Mouse (Mus musculus) thymus, postnatal 10 days (tissue): Measurements from ENCODE around the gene Hoxd3.

Experiments
- DNase-seq, 2 experiments: peaks; one replicate each; pipeline ENCODE4 v3.0.0; 2021; ENCODE audit warnings: low spot score in 2 of 2

The Hoxd3 gene

DNA sequence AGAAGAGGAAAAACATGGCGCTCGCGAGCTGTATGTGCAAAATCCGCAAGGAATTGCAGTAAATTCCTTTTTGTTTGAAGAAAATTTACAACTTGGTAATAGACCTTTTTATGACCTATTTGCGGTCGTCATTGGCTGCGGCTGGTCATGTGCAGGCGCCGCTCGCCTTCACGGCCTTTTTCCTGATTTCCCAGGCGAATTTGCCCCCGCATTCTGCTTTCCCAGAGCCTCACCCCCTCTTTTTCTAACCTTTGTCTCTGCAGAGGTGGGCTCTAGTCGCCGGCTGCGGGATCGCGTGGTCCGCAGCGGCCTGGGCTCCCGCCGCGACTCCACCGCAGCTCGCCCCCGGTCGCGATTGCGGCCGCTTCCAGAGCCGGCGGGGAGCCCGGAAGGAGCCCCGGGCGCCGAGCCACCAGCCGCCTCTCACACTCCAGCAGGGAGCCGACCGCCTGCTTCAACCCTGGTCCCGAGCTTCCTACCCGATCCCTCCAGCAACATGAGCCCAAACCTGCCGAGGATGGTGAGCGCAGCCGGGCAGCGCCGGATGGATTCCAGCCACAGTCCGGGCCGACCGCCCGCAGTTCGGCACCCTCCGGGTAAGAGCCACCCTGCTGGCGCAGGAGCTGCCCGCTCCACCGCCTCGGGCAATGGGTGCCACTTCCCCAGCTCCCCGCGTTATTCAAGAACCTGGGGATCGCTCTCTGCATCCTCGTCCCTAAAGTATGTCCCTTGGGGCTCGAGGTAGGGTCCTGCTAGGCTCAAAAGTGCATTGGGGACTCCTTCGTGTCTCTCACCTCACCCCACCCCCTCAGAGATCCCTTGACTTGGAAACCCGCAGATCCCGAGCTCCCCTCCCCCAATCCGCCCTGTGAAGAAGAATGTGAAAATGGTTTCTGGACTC is at the start of gene Hoxd3, which contains the start of gene Hoxd4:
Gene Hoxd3, plus strand, starts transcription at position 207 of the 901 bp plus-strand sequence.
Gene Hoxd4, plus strand, starts transcription at position 209 of the 901 bp plus-strand sequence.
- no peak for DNase-seq

GRCm38 (mm10) chr2:74663291-74663925 is 48.3 kb upstream of the Hoxd3 start:
- no peak for DNase-seq

DNA sequence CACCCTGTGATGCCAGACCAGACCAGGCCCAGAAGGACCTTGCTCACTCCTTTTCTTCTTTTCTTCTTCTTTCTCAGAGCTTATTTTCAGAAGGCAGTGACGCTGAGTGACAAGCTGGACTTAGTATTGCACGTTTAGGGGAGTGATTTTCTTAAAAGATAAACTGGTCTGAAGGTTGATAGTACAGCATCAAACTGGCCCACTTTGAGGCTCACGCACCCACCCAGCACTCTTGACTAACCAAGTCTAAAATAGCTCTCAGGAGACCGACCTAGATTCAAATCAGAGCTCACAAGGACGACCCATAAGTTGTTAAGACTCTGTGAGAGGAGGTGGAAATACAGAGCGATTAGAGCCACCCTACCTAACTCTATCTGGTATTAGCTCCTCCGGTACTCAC is 45.3 kb upstream of the Hoxd3 start:
- no peak for DNase-seq

- no peak for DNase-seq
Measured at GRCm38 (mm10) chr2:74667191-74667841, 44.4 kb upstream of the Hoxd3 start.

- no peak for DNase-seq
Measured at GRCm38 (mm10) chr2:74667842-74668357, 43.8 kb upstream of the Hoxd3 start, which contains the start of gene Hoxd13. Gene Hoxd13, plus strand, starts transcription at chr2:74668310.

DNA sequence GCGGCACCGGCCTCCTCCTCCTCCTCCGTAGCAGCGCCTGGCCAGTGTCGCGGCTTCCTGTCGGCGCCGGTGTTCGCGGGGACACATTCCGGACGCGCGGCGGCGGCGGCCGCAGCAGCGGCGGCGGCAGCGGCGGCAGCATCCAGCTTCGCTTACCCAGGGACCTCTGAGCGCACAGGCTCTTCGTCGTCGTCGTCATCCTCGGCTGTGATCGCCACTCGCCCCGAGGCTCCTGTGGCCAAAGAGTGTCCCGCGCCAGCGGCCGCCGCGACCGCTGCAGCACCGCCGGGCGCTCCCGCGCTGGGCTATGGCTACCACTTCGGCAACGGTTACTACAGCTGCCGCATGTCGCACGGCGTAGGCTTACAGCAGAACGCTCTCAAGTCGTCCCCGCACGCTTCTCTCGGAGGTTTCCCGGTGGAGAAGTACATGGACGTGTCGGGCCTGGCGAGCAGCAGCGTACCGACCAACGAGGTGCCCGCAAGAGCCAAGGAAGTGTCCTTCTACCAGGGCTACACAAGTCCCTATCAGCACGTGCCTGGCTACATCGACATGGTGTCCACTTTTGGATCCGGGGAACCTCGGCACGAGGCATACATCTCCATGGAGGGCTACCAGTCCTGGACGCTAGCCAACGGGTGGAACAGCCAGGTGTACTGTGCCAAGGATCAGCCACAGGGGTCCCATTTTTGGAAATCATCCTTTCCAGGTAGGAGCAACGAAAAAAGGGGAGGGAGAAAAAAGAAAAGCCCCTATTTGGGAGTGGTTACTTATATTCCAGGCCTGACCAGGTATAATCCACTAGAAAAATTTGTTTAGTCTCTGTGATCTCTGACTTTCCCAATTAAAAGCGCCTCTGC is 43.1 kb upstream of the Hoxd3 start:
- no peak for DNase-seq

DNA sequence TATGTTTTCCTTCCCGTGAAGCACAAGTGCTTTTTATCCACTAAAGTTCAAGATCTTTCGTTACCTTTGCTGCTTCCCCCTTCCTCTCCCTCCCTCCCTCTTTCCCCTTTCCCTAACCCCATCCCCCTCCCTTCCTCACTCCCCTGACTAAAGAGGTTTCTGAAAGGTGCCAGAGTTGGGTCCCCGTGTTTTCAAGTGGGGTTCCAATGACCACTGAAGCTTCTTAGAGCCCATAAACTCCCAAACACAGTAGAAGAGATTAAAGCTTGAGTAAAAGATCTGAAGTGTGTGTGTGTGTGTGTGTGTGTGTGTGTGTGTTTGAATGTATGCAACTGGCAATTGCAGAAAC is 42.5 kb upstream of the Hoxd3 start:
- DNase-seq, result no peak

- DNase-seq, result no peak
Measured at GRCm38 (mm10) chr2:74669650-74670235, 42.0 kb upstream of the Hoxd3 start.

- DNase-seq, result no peak
Measured at GRCm38 (mm10) chr2:74670632-74671188, 41.0 kb upstream of the Hoxd3 start.

DNA sequence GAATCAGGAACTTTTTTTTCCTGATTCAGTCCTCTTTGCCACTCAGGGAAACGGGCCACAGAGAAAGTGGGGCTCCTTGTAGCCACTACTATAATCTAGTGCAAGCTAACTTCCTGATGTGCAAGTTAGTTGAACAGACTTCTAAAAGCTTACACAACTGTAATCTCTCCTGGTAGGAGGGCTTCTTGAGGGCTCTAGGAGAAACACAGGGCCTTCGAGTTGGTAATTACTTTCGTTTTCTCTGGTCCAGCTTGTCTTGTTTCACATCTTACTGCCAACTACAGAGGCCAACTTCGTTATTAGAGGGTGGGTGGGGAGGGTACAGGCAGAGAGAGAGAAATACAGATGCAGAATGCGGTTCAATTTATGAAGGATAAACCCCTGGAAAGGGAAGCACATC is 39.9 kb upstream of the Hoxd3 start:
- DNase-seq, result no peak

GRCm38 (mm10) chr2:74672481-74673362 is 39.0 kb upstream of the Hoxd3 start:
- peak; percentile 28 to 36 for DNase-seq

DNA sequence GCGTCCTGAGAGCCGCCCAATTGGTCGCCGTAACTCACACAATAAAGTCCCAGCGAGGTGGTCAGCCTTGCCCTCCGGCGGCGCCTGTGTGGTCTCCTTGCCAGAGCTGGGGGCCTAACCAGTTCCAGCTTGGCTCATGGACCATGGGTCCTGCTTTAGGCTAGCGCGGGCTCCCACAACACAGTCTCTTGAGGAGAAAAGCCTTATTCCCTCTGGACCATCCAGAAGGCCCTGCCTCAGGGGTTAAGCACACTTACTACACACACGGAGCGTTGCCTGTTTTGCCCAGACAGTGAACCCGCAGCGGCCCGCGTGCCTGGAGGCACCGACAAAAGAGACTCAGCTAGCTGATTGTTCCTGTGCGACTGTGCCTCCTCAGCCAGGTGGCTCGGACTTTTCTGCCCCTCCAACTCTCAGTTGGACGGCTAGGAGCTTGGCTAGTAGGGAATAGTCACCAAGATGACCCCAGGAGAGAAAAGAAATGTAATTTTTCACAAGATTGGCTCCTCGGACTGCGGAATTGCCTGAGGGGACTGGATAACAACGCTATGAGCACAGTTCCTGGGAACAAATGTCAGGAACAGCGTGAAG is 37.8 kb upstream of the Hoxd3 start:
- DNase-seq, result no peak

GRCm38 (mm10) chr2:74674881-74675665 is 36.7 kb upstream of the Hoxd3 start, which contains the start of gene Hoxd12:
Gene Hoxd12, plus strand, starts transcription at chr2:74675013.
- no peak for DNase-seq

- DNase-seq, result no peak
Measured at GRCm38 (mm10) chr2:74675666-74676282, 36.0 kb upstream of the Hoxd3 start.

DNA sequence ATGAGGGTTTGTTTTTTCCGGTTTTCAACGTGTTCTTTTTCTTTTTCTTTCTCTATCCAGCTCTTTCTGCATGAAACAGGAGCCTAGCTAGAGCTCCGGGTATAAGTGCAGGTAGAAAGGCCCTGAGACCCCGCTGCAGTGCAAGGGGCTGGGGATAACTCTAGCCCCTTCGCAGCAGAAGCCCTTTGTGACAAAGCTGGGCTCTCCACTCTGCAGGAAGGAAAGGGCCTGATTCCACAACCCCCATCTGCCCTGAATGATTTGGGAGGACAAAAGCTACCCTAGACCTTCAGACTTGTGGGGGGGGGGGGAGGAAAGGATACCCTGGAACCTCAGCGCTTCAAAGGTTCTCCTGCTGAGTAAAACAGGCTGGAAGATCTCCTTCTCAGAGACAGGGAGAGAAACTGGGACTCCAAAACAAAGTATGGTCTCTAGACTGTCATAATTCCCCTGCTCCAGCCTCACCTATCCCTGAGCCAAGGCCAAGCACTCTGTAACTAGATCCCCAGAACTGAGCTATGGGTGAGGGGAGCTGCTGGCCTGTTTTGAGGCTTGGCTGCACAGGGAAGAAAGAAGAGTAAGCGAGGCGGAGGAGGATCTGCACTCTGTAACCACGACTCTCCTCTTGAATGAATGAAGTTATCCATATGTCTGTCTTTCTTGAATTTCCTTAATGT is 35.2 kb upstream of the Hoxd3 start:
- DNase-seq, result no peak

GRCm38 (mm10) chr2:74677106-74677505 is 34.6 kb upstream of the Hoxd3 start:
- no peak for DNase-seq

DNA sequence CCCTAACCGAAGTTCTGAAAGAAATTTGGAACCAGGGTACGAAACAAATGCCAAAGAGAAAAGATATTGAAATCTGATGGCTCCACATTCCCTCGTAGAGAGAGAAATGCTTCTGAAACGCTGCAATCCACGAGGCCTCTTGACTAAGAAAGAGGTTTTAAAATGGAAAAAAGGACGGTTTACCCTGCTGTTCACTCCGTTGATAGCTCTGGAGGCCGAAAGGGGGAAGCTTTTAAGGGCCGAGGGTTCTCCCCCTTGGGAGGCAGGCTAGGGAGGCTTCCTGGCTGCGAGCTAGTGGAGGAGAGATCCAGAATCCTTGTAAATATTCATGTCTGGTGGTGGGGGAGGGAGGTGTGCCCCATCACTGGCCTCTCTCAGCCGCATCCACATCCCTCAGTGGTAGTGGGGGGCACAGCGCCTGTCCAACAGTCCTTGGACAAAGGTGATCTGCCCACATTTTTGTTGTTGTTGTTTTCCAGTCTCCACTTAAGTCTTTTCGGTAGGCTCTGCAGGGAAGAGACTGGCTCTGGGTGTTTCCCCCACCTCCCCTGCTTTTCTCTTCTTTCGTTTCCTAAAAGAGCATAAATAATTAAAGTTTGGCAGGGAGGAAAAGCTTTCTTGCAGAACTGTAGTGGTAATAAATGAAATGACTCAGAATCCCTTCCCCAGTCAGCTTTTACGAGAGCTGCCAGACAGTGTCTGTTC is 32.7 kb upstream of the Hoxd3 start, which contains the start of gene Hoxd11:
Gene Hoxd11, plus strand, starts transcription at position 667 of the 705 bp plus-strand sequence.
- DNase-seq, result no peak
